In the genomic region with DNA sequence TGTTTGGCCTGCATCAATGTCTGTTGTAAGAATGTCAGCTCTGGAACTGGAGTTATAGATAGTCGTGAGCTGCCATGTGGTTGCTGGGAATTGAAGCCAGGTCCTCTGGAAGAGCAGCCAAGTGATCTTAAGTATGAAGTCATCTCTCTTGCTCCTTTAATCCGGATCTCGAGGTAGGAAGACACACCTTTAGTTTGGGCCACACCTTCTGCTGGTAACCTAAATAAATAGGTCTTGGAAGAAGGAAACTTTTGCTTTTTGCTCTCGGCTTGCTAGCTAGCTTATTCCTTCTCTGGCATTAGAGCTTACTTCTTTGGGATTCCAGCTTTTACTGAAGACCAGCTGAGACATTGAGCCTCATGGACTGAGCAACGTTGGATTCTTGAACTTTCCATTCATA, we compare ENCODE assay signal across 8 mouse cellular contexts. TPM values are rescaled to one million over a fixed set of nuclear protein-coding genes. Genes with fewer than 3 reads are reported as not detected.
DNase-seq lines count a peak whose midpoint lies in the region; ATAC-seq and TF ChIP-seq lines count a peak whose summit lies in the region.

A gene (plus strand): TSS at position 301 of the 400 bp plus-strand sequence.

- H3K9me3 ChIP-seq in lung, postnatal 0 days (ENCODE audit: low read length): no peaks in the 10 kb centered on the region
- H3K9me3 ChIP-seq in embryonic facial prominence, embryonic 15.5 days (replicated peaks): no peaks in the 10 kb centered on the region
- H3K9me3 ChIP-seq in heart, postnatal 0 days (replicated peaks; ENCODE audit: control insufficient read depth, low read length): no peaks in the 10 kb centered on the region
- H3K9me3 ChIP-seq in limb, embryonic 10.5 days (replicated peaks): no peaks in the 10 kb centered on the region
- no peaks in the 10 kb centered on the region for H3K9me3 ChIP-seq in stomach, postnatal 0 days (ENCODE audit: control insufficient read depth, low read length)

- H3K36me3 ChIP-seq in lung, postnatal 0 days (ENCODE audit: insufficient read depth, low read length): no peaks in the 10 kb centered on the region
- H3K36me3 ChIP-seq in embryonic facial prominence, embryonic 15.5 days: no peaks in the 10 kb centered on the region
- no peaks in the 10 kb centered on the region for H3K36me3 ChIP-seq in heart, postnatal 0 days (replicated peaks; ENCODE audit: control insufficient read depth, insufficient read depth, low read length)
- H3K36me3 ChIP-seq in limb, embryonic 10.5 days: no peaks in the 10 kb centered on the region
- H3K36me3 ChIP-seq in stomach, postnatal 0 days (ENCODE audit: control insufficient read depth, insufficient read depth, low read length): no peaks in the 10 kb centered on the region

- no peaks in the 10 kb centered on the region for H3K27me3 ChIP-seq in lung, postnatal 0 days (replicated peaks; ENCODE audit: insufficient read depth, low read length)
- no peaks in the 10 kb centered on the region for H3K27me3 ChIP-seq in embryonic facial prominence, embryonic 15.5 days
- no peaks in the 10 kb centered on the region for H3K27me3 ChIP-seq in heart, postnatal 0 days (ENCODE audit: control insufficient read depth, insufficient read depth, low read length)
- H3K27me3 ChIP-seq in limb, embryonic 10.5 days (ENCODE audit: low read depth, poor library complexity, severe bottlenecking): no peaks in the 10 kb centered on the region
- no peaks in the 10 kb centered on the region for H3K27me3 ChIP-seq in stomach, postnatal 0 days (ENCODE audit: control insufficient read depth, insufficient read depth, low read length)

- no peak within 1 kb of the TSS for H3K4me3 ChIP-seq in lung, postnatal 0 days (ENCODE audit: low read depth, low read length)
- no peak within 1 kb of the TSS for H3K4me3 ChIP-seq in embryonic facial prominence, embryonic 15.5 days (replicated peaks)
- H3K4me3 ChIP-seq in heart, postnatal 0 days (ENCODE audit: low read depth, low read length): no peak within 1 kb of the TSS
- no peak within 1 kb of the TSS for H3K4me3 ChIP-seq in limb, embryonic 10.5 days
- no peak within 1 kb of the TSS for H3K4me3 ChIP-seq in stomach, postnatal 0 days (ENCODE audit: low read depth, low read length)

- DNase-seq in lung, postnatal 0 days (ENCODE audit: low spot score): no peak
- no peak for DNase-seq in lung, postnatal 4 days
- DNase-seq in heart, postnatal 0 days (ENCODE audit: low spot score): no peak
- DNase-seq in limb, embryonic 10.5 days (ENCODE audit: low spot score): no peak
- no peak for DNase-seq in stomach, postnatal 0 days (ENCODE audit: low spot score)
- DNase-seq in right cerebral cortex, adult 18-20 months: no peak
- no peak for DNase-seq in ovary, postnatal 36 days (ENCODE audit: low spot score)

- H3K4me2 ChIP-seq in lung, postnatal 0 days (replicated peaks; ENCODE audit: low read depth, low read length): no peak within 1 kb of the TSS
- H3K4me2 ChIP-seq in embryonic facial prominence, embryonic 15.5 days (replicated peaks): no peak within 1 kb of the TSS
- H3K4me2 ChIP-seq in heart, postnatal 0 days (ENCODE audit: low read depth, low read length): no peak within 1 kb of the TSS
- no peak within 1 kb of the TSS for H3K4me2 ChIP-seq in stomach, postnatal 0 days (replicated peaks; ENCODE audit: low read depth)

- ATAC-seq in lung, postnatal 0 days: no peak
- no peak for ATAC-seq in embryonic facial prominence, embryonic 15.5 days (ENCODE audit: insufficient number of reproducible peaks, low FRiP score, low TSS enrichment, low read depth)
- no peak for ATAC-seq in heart, postnatal 0 days (ENCODE audit: insufficient read depth, low read depth)
- no peak for ATAC-seq in stomach, postnatal 0 days (ENCODE audit: low FRiP score, low TSS enrichment)

- no peak for TF ChIP-seq CTCF in lung, postnatal 0 days (IDR thresholded peaks at IDR 0.05)
- TF ChIP-seq CTCF in heart, postnatal 0 days (IDR thresholded peaks at IDR 0.05; ENCODE audit: low read depth): no peak
- TF ChIP-seq CTCF in stomach, postnatal 0 days (IDR thresholded peaks at IDR 0.05; ENCODE audit: low read depth): no peak

- TF ChIP-seq EP300 in lung, postnatal 0 days (IDR thresholded peaks at IDR 0.05): no peak
- TF ChIP-seq EP300 in heart, postnatal 0 days (IDR thresholded peaks at IDR 0.05; ENCODE audit: low read depth): no peak
- TF ChIP-seq EP300 in stomach, postnatal 0 days (optimal IDR thresholded peaks at IDR 0.05): no peak

- WGBS in lung, postnatal 0 days: 70% methylated on average over 5 of the region's 5 CpGs
- WGBS in embryonic facial prominence, embryonic 15.5 days: 65% methylated on average over 5 of the region's 5 CpGs
- 66% methylated on average over 5 of the region's 5 CpGs for WGBS in heart, postnatal 0 days
- 82% methylated on average over 5 of the region's 5 CpGs for WGBS in limb, embryonic 10.5 days
- WGBS in stomach, postnatal 0 days: 54% methylated on average over 5 of the region's 5 CpGs

- no peaks in the 10 kb centered on the region for H3K4me1 ChIP-seq in lung, postnatal 0 days (ENCODE audit: insufficient read depth, low read depth, low read length)
- no peaks in the 10 kb centered on the region for H3K4me1 ChIP-seq in embryonic facial prominence, embryonic 15.5 days
- H3K4me1 ChIP-seq in heart, postnatal 0 days (ENCODE audit: control insufficient read depth, insufficient read depth): peaks cover 3% of the 10 kb centered on the region; the same call in 1 of the 2 replicates
- peaks cover 4% of the 10 kb centered on the region for H3K4me1 ChIP-seq in limb, embryonic 10.5 days
- H3K4me1 ChIP-seq in stomach, postnatal 0 days (replicated peaks; ENCODE audit: control insufficient read depth, insufficient read depth): no peaks in the 10 kb centered on the region

- H3K9ac ChIP-seq in lung, postnatal 0 days (replicated peaks; ENCODE audit: low read depth): no peak within 1 kb of the TSS
- H3K9ac ChIP-seq in embryonic facial prominence, embryonic 15.5 days: no peak within 1 kb of the TSS
- no peak within 1 kb of the TSS for H3K9ac ChIP-seq in heart, postnatal 0 days (replicated peaks; ENCODE audit: low read depth, low read length)
- no peak within 1 kb of the TSS for H3K9ac ChIP-seq in stomach, postnatal 0 days (ENCODE audit: low read length)

- no peak within 1 kb of the TSS for H3K27ac ChIP-seq in lung, postnatal 0 days (ENCODE audit: low read length)
- H3K27ac ChIP-seq in embryonic facial prominence, embryonic 15.5 days (replicated peaks): no peak within 1 kb of the TSS
- no peak within 1 kb of the TSS for H3K27ac ChIP-seq in heart, postnatal 0 days (ENCODE audit: low read depth)
- H3K27ac ChIP-seq in limb, embryonic 10.5 days: no peak within 1 kb of the TSS
- H3K27ac ChIP-seq in stomach, postnatal 0 days (replicated peaks): no peak within 1 kb of the TSS

RNA-seq across cellular contexts. Expression of the gene that starts here (rescaled TPM):
- polyA plus RNA-seq in lung, postnatal 0 days (2015; fragmentation: Nextera tagmentation; extraction: Ambion mirVana): 18.3 and 19.6 TPM in 2 replicates
- 27.5 and 29.2 TPM in 2 replicates for polyA plus RNA-seq in embryonic facial prominence, embryonic 15.5 days (2015; fragmentation: Nextera tagmentation; extraction: Ambion mirVana)
- total RNA-seq in heart, postnatal 0 days (2014; rRNA removed; ENCODE audit: low replicate concordance): 14.5 and 14.9 TPM in 2 replicates
- polyA plus RNA-seq in heart, postnatal 0 days (2015; fragmentation: Nextera tagmentation; extraction: Ambion mirVana): 12.5 and 13.2 TPM in 2 replicates
- 27.5 and 28.9 TPM in 2 replicates for polyA plus RNA-seq in limb, embryonic 10.5 days (2016; fragmentation: Nextera tagmentation; extraction: Ambion mirVana)
- polyA plus RNA-seq in stomach, postnatal 0 days (2015; fragmentation: Nextera tagmentation; extraction: Ambion mirVana): 12.8 and 13.3 TPM in 2 replicates
